Mouse (Mus musculus): ENCODE measurements at regions not wholly inside any gene's neighbourhood (a gene's known extent, or its start where the extent isn't known, plus 50 kb on each side); places are given as distances from the start of the nearest gene placed in this dataset.

DNA sequence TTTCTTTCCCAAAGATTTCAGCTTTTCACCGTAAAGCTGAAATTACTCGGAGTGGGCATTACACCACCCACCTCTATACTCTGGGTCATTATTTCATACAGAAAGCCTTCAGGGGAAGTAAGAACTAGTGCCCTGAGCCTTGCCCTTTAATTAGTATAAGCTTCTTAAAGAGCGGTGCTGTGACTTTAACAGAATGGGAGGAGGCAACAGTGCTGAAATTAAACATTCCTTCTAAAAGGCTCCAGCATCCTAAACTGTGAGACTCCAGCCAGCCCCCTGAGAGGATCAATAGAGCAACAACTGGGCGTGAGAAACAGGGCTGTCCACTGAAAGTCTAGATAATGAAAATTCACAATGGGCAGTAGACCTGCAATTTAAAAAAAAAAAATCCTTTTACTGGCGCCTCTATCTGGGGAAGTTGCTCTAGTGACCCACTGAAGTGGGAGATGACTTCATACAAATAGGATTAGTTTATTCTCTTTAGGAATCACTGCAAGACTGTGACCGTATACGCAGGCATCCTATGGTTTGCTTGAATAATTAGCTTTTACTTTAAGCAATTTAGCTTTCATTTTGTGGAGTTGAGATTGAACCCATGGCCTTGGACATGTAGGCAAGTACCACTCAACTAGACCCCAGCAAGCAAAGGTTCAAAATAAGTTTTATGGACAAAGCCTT lies 233.9 kb downstream of the Ube2cbp start:
- DNase-seq (ENCODE audit: low read depth, low spot score): no peak

DNA sequence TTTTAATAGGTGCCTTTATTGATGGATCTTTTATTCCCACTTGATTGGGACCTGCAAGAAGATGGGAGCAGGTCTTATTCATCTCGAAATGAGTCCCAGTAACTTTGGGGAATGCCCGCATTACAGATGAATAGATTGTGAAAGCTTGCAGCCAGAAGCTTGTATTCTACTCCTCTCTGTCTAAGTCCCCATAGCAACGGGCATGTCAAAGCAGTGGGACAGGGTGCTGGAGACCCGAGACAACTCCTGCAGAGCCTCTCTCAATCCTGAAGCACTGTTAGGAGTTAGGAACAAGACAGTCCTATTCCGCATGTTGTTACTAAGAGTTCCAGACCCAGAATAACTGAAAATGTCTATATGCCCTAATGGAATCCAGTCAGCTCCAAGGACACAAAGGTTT lies 233.1 kb downstream of the Ube2cbp start:
- DNase-seq (ENCODE audit: low read depth, low spot score): no peak

DNA sequence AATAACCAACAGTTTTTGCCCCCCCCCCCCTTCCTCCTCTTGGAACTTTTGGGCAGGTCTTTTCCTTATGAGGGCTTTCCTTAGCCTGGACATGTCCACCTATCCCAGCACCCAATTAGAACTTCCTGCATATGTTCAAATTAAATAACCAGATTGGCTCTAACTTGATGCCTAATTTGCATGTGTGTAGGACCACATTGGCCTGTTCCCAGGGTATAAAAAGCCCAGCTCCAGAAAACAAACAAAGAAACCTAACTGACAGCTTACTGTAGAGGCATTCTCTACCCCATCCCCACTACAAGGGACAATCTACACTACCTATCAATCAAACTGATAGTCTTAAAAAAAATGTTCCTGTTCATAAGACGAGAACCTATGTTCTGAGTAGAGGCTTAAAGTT lies 232.6 kb downstream of the Ube2cbp start:
- DNase-seq (ENCODE audit: low read depth, low spot score): no peak

DNA sequence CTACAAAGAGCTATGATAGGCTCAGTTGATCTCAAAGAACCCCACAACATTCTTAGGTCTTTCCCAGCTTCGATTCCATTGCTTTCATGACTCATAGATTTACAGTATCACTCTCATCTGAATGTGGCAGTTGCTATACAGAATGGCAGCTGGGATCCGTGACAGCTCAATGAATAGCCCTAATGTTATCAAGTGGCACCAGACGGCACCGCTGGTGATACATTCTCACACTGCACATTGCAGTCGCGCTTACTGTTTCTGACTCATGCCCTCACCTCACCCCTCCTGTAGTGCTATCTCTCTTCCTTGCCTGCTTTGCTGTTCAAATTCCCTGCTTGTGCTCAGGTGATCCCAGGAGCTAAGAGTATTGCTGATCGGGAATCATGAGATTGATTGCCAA lies 231.0 kb downstream of the Ube2cbp start:
- DNase-seq (ENCODE audit: low read depth, low spot score): no peak

DNA sequence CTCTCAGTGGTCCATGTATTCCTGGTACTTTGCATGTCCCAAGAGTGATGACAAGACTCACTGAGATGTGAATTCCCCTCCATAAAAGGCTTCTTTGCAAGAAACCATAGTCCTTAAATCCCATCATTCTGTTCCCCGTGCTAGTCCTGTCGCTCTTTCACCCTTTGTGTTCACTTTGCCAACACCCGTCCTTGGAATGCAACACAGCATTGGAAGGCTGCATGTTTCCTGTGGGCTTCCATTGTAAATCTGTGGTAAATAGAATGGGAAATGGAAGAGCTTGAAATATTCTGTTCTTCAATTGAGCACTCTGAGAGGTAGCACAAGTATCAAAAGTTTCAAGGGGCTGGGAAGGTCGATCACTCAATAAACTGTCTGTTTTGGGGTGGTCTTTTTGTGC lies 226.1 kb downstream of the Ube2cbp start:
- no peak for DNase-seq (ENCODE audit: low read depth, low spot score)

DNA sequence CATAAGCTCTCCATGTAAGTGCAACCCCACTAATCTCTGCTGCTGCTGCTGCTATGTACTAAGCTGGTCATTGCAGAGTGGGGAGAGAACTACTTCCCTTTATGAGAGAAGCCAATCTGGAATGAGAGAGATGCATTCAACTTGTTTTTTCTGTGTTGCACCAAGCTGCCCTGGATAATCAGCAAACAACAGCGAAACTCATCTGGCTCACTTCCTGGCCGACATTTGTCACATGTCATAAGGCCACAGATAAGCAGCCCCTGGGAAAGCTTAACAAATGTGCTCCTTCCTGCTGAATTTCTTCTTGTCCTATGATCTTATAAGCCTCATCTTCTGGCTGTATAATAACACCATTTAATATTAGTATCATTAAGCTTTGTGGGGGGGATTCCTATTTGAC lies 224.5 kb downstream of the Ube2cbp start:
- DNase-seq (ENCODE audit: low read depth, low spot score): no peak

DNA sequence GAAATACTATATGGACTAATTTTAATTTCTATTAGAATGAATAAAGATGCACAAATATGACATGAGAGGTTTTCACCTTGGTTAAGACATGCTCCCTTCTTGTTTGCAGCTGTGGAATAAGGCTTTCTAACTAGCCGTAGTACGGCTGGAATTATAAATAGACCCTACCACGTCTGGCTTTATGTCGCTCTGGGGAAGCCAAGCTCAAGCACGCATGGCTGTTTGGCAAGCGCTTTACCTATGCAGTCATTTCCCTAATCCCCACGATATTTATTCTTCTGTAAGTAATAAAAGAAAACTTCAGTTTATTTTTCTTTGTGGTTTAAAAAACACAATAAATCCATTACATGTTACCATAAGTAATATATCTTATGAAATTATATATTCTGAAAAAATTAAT lies 223.9 kb downstream of the Ube2cbp start:
- DNase-seq (ENCODE audit: low read depth, low spot score): no peak

DNA sequence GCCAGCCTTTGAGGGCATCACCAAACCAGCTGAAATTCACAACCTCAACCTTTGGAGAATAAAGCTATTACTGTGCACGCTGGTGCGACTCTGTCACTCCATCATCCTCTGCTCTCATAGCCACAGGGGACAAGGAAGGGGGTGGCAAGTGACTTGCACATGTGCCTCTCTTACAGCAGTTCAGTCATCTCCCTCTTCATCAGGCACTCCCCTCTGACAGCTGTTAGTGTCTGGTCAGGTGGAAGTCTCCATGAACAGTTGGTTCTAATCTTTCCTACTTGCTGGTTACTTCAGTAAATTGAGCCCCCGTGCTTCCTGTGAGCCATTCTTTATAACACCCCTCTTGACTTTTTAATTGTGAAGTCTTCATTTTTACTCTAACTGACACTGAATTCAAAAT lies 214.6 kb downstream of the Ube2cbp start:
- no peak for DNase-seq (ENCODE audit: low read depth, low spot score)

DNA sequence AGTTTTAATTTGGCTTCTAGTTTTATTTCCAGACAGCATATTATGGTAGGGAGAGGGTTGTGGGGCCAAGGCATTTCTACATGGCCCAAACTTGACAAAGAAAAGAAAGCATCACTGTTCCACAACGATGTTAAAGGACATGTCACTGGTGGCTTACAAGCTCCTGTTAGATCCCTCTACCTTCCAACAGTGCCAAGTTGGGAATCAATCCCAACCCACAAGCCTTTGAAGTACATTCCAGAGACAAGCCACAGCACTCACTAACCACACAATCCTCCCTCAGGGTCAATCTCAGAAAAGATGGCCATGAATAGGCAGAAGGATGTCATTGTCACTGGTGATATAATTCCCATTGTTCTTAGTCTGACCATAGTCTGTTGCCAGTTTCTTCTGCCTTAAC lies 213.4 kb downstream of the Ube2cbp start:
- DNase-seq (ENCODE audit: low read depth, low spot score): no peak
